Mouse (Mus musculus) E14TG2a.4 (cell line): ENCODE measurements around the gene Fhad1.

Experiments
- CTCF ChIP-seq: conservative IDR thresholded peaks from 2 replicates; pipeline ENCODE4 v1.5.1; 2014; ENCODE audit warnings: low read length
- NANOG ChIP-seq: IDR thresholded peaks from 2 replicates; pipeline ENCODE4 v1.6.1; 2014; ENCODE audit warnings: borderline replicate concordance, low read length, mixed read lengths
- POU5F1 ChIP-seq: IDR thresholded peaks from 2 replicates; pipeline ENCODE4 v1.6.1; 2014; ENCODE audit warnings: low read length, borderline replicate concordance

DNA sequence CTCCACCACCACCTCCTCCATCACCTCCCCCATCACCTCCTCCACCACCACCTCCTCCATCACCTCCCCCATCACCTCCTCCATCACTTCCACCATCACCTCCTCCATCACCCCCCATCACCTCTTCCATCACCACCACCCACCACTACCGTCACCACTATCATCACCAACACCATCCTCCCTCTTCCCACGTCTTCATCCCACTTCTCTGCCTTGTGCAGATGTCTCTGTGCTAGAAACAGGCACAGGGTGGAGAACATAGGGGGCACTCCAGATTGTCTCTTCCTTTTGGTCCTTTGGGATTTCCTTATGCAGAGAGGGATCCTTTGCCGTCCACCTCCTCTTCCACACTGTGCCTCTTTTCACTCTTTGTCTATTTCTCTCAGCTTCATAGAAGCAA lies 66.1 kb downstream of the Fhad1 start:
- no peak for TF ChIP-seq CTCF
- no peak for TF ChIP-seq POU5F1
- TF ChIP-seq NANOG, result no peak
